Mouse (Mus musculus) thymus, postnatal 10 days (tissue): ENCODE measurements around the gene Pou2f2.

ENCODE experiments used
- DNase-seq, 2 experiments: peaks; one replicate each; pipeline ENCODE4 v3.0.0; 2021; ENCODE audit warnings: low spot score in 2 of 2

Pou2f2 gene

GRCm38 (mm10) chr7:25150151-25150663, 29.3 kb downstream of the Pou2f2 start:
- no peak for DNase-seq

DNA sequence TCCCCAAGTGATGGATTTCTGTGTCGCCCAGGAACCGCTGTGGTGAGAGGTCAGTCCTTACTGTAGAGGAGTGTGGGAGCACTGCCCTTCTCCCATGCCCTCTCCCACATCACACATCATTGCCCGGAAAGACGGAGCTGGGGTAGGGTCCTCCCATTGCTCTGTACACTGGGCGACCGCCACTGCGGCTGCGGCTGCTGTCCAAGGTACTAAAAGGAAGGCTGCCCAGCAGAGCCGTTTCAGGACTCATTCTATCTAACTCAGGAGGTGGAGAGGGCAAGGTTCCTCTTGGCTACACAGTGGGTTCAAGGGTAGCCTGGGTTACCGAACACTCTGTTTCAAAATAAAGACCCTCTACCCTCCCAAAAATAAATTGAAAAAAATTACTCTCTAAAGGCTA, 33.6 kb downstream of the Pou2f2 start:
- DNase-seq: peak in 1 of 2 experiments; percentile 36

GRCm38 (mm10) chr7:25141761-25142160, 37.8 kb downstream of the Pou2f2 start:
- DNase-seq: peak in 1 of 2 experiments; percentile 38

DNA sequence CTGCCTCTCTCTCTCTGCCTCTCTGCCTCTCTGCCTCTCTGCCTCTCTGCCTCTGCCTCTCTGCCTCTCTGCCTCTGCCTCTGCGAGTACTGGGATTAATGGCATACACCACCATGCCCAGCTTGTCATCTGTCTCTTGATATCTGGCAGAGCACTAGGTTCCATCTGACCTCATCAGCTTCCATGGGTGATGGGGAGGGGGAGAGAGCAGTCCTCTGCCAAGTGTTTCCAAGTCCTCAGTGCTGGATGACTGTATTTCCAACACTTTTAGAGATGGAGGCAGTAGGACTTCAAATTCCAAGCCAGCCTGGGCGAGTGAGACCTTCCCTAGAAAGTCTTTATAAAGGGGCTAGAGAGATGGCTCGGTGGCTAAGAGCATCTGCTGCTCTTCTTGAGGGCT, 42.0 kb downstream of the Pou2f2 start:
- DNase-seq: no peak

DNA sequence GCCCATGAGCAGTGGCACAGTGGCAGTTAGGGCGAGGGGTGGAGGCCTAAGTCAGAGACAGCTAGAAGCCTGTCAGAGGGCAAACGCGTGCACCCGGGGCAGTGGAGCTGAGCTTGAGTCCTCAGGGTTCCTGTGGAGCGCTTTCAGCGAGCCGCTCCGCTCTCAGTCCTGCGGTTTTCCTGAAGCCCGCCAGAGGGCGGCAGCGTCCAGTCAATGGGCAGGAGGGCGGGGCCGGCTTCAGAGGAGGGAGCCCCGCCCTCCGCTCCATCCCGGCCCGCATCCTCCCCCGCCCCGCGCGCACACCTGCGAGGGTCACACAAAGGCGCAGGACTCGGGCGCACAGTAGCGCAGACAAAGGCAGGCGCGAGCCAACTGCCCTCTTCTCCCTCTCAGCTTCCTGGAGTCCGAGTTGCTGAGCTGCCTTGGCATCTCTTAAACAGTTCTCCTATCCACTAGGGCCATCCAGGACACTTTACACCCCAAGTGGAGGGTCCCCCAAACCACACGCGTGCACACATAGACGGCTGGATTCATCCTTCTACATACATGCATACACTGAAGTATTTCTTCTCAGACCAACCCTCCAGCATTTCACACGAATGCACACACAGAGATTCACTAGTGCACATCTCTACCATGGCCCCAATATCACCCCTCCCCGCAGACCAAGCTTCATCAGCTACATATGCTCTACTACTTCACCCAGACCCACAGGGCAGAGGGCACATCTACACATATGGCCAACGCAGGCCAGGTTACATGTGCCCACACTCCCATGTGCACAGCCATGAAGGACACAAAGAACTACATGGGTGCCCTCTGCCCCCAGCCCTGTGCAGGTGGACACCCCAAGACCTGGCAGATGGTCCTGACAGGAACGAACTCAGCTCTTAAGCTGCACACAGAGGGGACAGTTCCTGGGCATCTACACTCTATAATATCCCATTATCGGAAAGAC, 46.2 kb downstream of the Pou2f2 start:
- DNase-seq: peak; percentile 81 to 92

GRCm38 (mm10) chr7:25132318-25132960, 47.1 kb downstream of the Pou2f2 start:
- peak; percentile 69 to 75 for DNase-seq

GRCm38 (mm10) chr7:25131247-25131646, 48.3 kb downstream of the Pou2f2 start:
- no peak for DNase-seq

DNA sequence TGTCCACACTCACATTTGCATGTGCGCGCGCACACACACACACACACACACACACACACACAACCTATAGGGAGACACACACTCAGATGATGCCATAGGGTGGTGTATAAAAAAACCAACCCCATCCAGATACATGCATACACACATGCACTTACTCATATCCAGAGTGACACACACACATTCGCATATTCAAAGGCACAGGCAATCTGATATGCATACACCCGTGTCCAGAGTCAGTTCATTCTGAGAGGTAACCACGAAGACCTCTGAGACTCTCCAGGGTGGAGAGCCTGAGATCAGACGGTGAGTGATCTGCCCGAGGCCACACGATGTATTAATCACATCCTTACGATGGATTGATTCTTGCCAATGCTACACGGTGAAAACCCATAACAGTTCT, 49.0 kb downstream of the Pou2f2 start:
- no peak for DNase-seq

GRCm38 (mm10) chr7:25129390-25129979, 50.0 kb downstream of the Pou2f2 start:
- no peak for DNase-seq

DNA sequence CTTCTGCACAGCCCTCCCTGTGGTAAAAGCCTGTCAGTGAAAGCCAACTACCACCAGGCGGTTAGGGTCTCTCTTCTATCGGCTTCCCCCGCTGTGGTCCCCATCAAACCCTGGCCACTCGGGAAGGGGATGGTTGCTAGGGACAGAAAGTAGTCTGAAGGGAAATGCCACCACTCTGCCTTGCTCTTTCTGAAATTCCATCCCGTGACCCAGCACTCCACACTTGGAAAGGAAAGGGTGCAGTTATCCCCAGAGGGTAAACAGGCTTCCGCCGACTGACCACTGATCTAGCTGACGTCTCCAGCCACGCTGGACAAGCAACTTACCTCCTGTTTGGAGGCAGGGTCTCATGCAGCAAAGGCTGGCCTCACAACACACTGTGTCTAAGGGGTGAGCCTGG, 51.6 kb downstream of the Pou2f2 start:
- no peak for DNase-seq

- no peak for DNase-seq
Measured at GRCm38 (mm10) chr7:25125716-25126281, 53.7 kb downstream of the Pou2f2 start.

GRCm38 (mm10) chr7:25121240-25121786, 58.2 kb downstream of the Pou2f2 start:
- DNase-seq: no peak

DNA sequence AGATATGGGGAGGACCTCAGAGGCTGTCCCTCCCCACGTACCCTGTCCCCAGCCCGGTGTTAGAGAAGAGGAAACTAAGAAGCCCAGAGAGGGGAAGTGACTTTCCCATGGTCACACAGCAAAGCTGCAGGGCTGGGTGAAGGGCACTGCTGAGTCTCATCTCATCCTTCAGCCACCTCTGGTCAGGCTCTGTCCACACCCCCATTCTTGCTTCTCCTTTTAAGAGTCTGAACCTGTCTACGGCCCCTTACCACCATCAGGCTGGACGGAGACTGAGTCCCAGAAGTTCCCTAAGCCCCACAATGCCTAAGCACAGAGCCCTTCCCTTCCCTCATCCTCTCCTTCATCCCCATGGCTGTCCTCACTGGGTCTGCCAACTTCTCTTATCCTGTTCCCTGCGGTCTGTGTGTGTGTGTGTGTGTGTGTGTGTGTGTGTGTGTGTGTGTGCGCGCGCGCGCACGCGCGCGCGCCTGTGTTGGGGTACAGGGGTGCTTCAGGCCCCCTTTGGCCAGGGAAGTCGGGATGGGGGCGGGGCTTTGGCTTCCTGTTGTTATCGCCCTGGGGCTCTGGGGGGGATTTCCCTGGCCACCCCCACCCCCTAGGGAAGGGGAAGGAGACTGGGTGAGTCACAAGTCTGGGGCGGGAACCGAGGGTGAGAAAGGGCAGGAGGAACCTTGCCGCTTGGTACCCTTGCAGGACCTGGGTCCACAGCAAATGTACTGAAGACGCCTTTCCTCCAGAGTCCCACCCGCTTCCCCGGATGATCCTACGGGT, 59.3 kb downstream of the Pou2f2 start:
- peak in 1 of 2 experiments; percentile 26 for DNase-seq

DNA sequence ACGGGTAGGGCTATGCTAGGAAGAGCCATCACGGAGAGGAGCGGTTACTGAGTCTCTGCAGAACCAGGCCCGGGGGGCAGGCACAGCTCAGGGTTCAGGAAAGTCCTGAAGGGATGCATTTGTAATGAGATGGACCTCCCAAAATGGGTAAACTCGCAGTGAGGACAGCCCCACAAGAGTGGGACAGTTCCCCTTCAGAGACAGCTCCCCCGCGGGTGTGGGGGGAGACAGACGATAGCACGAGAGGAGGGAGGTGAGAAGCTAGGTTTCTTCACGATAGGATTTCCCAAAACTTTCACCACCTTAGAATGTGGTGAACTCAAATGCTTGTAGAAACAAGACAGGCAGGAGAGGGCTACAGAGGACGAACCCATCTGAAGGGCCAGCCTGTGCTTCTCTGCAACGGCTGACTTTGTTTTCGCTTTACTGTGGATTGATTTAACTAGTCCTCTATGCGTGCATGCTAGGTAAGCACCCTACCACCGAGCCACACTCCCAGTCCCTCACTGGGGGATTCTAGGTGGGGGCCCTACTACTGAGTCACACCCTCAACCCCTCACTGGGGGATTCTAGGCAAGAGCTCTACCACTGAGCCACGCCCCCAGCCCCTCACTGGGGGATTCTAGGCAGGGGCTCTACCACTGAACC, 66.4 kb downstream of the Pou2f2 start:
- DNase-seq: no peak

GRCm38 (mm10) chr7:25112178-25112955, 67.2 kb downstream of the Pou2f2 start:
- DNase-seq: no peak

- no peak for DNase-seq
Measured at GRCm38 (mm10) chr7:25110336-25110735, 69.2 kb downstream of the Pou2f2 start.

DNA sequence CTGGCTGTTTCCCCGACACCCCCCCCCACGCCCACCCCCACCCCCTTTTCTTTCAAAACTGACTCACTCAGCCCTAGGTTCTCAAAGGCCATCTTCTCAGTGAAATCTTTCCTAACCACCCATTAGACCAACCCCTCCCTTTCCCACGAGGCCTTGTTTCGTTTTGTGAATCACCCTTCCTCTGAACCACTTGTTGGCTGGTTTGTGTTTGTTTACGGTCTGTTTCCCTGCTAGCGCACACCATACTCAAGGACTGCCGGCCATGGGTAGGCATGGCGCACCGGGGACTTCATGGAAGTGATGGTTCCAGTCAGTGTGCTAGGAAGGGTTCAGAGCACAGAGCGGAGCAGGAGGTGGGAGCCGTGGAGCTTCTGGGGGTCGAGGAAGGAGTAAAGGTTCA, 70.2 kb downstream of the Pou2f2 start:
- no peak for DNase-seq

DNA sequence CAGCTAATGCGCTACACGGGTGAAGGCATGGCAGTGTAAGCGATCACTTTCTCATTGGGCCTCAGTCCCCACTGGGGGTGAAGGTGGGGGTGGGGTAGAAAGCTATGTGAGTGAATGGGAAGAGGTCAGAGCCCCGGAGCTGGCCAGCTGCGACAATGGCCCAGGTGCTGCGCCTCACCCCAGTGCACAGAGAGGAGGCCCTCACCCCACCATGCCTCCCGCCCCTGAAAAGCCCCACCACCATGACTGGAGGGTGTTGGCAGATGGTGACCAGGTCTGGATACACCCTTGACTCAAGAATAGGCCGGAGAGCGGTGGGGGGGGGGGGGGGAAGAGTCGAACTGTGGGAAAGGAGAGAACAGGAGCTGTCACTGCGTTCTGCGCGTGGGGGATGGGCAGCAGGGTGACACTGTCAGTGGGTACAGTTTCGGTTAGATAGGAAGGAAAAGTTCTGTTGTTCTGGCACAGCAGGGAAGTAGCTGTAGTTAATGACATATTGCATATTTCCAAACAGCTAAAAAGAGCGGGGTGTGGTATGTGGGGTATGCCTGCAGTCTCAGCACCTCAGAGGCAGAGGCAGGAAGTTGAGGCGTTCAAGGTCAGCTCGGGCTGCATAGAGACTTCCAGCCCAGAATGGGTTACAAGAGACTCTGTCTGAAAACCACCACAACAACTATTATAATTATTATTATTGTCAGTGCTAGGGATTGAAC, 72.6 kb downstream of the Pou2f2 start:
- DNase-seq: no peak
